In genomic region chr1:95834652-95835051, GRCm38 (mm10) we compare ENCODE assay signal across 20 mouse cellular contexts.
A peak's percentile ranks its signal among the peaks of the same experiment; 100 is the strongest.
DNase-seq lines count a peak whose midpoint lies in the region; TF ChIP-seq lines count a peak whose summit lies in the region.
"Had no signal": no experiment of that assay in that cellular context is flagged by ENCODE, and none has a peak within 500 bp of the region (broad histone marks: within the 10 kb centered on the region; RNA-seq: fewer than 3 reads in every experiment).

No protein-coding gene starts in this region.

- no peaks in the 10 kb centered on the region for H3K79me2 ChIP-seq in CH12.LX (replicated peaks; ENCODE audit: control insufficient read depth, extremely low read depth, insufficient read depth, poor library complexity, severe bottlenecking)
- no peaks in the 10 kb centered on the region for H3K79me2 ChIP-seq in MEL (ENCODE audit: control insufficient read depth, insufficient read depth, low read length, poor library complexity)

- no peak overlapping the region for H3K27ac ChIP-seq in layer of hippocampus, adult 2 months
- H3K27ac ChIP-seq in CH12.LX (ENCODE audit: insufficient read depth, low read depth) (no peak overlapping the region), MEL (ENCODE audit: control insufficient read depth, low read depth, low read length) (no peak overlapping the region)
- H3K27ac ChIP-seq in forebrain, embryonic 10.5 days = no peak overlapping the region

- 77% methylated on average over 1 of the region's 1 CpGs for WGBS in forebrain, embryonic 10.5 days

- in situ Hi-C loops in CH12.LX (cut with MboI; ENCODE audit: low pct_ligation_motif_present, low pct_unique_long_range_greater_than_20kb, low sequenced_read_pairs) = no loop called here

- no peak for TF ChIP-seq EP300 in CH12.LX (IDR thresholded peaks at IDR 0.05; ENCODE audit: low read length)
- TF ChIP-seq EP300 in MEL (IDR thresholded peaks at IDR 0.05; ENCODE audit: low read depth in 1 of 2, low read length in 2 of 2) = no peak

- no peak overlapping the region for H3K4me2 ChIP-seq in CH12.LX (ENCODE audit: insufficient read depth, low read depth, poor library complexity, severe bottlenecking)

- TF ChIP-seq RAD21 in CH12.LX (IDR thresholded peaks at IDR 0.05; ENCODE audit: low read depth, low read length) (peak; percentile 31), MEL (IDR thresholded peaks at IDR 0.05; ENCODE audit: low read depth, low read length) (peak; percentile 53)

- TF ChIP-seq POLR2A in CH12.LX (IDR thresholded peaks at IDR 0.05; ENCODE audit: low read depth, low read length) = no peak
- TF ChIP-seq POLR2A in MEL (IDR thresholded peaks at IDR 0.05; ENCODE audit: control insufficient read depth in 1 of 2, insufficient read depth in 1 of 2, low read depth in 1 of 2, low read length in 2 of 2, poor library complexity in 1 of 2) = no peak

- no peak overlapping the region for H3K4me3 ChIP-seq in layer of hippocampus, adult 2 months
- H3K4me3 ChIP-seq in CH12.LX (replicated peaks in 1 of 3; ENCODE audit: low read depth in 2 of 3, low read length in 2 of 3, poor library complexity in 1 of 3) (no peak overlapping the region), MEL (ENCODE audit: control insufficient read depth in 1 of 2, insufficient read depth in 1 of 2, low read depth in 2 of 2, low read length in 2 of 2) (no peak overlapping the region)
- H3K4me3 ChIP-seq in forebrain, embryonic 10.5 days = no peak overlapping the region

- H3K9me3 ChIP-seq in CH12.LX (replicated peaks; ENCODE audit: low read length) = no peaks in the 10 kb centered on the region
- H3K9me3 ChIP-seq in MEL (replicated peaks; ENCODE audit: insufficient read depth, low read length) = no peaks in the 10 kb centered on the region
- no peaks in the 10 kb centered on the region for H3K9me3 ChIP-seq in forebrain, embryonic 10.5 days
- H3K9me3 ChIP-seq: G1E had no signal

- H3K27me3 ChIP-seq in CH12.LX (replicated peaks) = no peaks in the 10 kb centered on the region
- H3K27me3 ChIP-seq in MEL (ENCODE audit: control insufficient read depth in 1 of 2, insufficient read depth in 2 of 2, low read length in 2 of 2) = no peaks in the 10 kb centered on the region
- no peaks in the 10 kb centered on the region for H3K27me3 ChIP-seq in forebrain, embryonic 10.5 days (ENCODE audit: poor library complexity, severe bottlenecking)
- H3K27me3 ChIP-seq: Patski had no signal

- H3K9ac ChIP-seq in CH12.LX (ENCODE audit: insufficient read depth, low read depth) = no peak overlapping the region
- no peak overlapping the region for H3K9ac ChIP-seq in MEL (ENCODE audit: control insufficient read depth, low read depth, low read length, poor library complexity, severe bottlenecking)

- TF ChIP-seq CTCF in layer of hippocampus, adult 2 months (conservative IDR thresholded peaks at IDR 0.05) = peak; percentile 53
- TF ChIP-seq CTCF in CH12.LX (conservative IDR thresholded peaks at IDR 0.05 in 1 of 2, IDR thresholded peaks at IDR 0.05 in 1 of 2; ENCODE audit: low read depth in 2 of 2, low read length in 2 of 2) (no peak), MEL (IDR thresholded peaks at IDR 0.05 in 2 of 3, conservative IDR thresholded peaks at IDR 0.05 in 1 of 3; ENCODE audit: control insufficient read depth in 1 of 3, insufficient read depth in 1 of 3, low read depth in 2 of 3, low read length in 3 of 3, poor library complexity in 1 of 3, severe bottlenecking in 1 of 3) (peak in 1 of 3 experiments; percentile 34; a peak in 2 of 6 replicates)

- H3K4me1 ChIP-seq in CH12.LX (ENCODE audit: control insufficient read depth in 1 of 2, insufficient read depth in 2 of 2) (no peaks in the 10 kb centered on the region), MEL (ENCODE audit: control insufficient read depth in 1 of 2, insufficient read depth in 2 of 2, low read length in 2 of 2) (no peaks in the 10 kb centered on the region)
- H3K4me1 ChIP-seq in forebrain, embryonic 10.5 days = no peaks in the 10 kb centered on the region

- H3K36me3 ChIP-seq in CH12.LX (replicated peaks in 1 of 2; ENCODE audit: control insufficient read depth in 1 of 2, insufficient read depth in 1 of 2, low read length in 1 of 2) (no peaks in the 10 kb centered on the region), MEL (ENCODE audit: control insufficient read depth in 1 of 2, insufficient read depth in 2 of 2, low read length in 2 of 2) (no peaks in the 10 kb centered on the region)
- H3K36me3 ChIP-seq in forebrain, embryonic 10.5 days (replicated peaks) = no peaks in the 10 kb centered on the region
- H3K36me3 ChIP-seq: G1E had no signal

- dilution Hi-C loops in CH12.LX (cut with MboI; ENCODE audit: extremely low pct_ligation_motif_present, extremely low pct_unique_long_range_greater_than_20kb, low sequenced_read_pairs) = no loop called here

- no peak for DNase-seq in layer of hippocampus, adult 2 months (ENCODE audit: low spot score in 2 of 2)
- no peak for DNase-seq in layer of hippocampus, adult 8-10 months (ENCODE audit: low spot score in 2 of 2)
- no peak for DNase-seq in CH12.LX (ENCODE audit: extremely low read depth)
- DNase-seq in MEL (ENCODE audit: low read depth, low spot score) = no peak
- no peak for DNase-seq in forebrain, embryonic 10.5 days (ENCODE audit: extremely low spot score, low spot score)
- DNase-seq in spleen, adult 18-20 months = no peak
- DNase-seq: adrenal gland, adult 2 months; adrenal gland, adult 8-10 months; adrenal gland, postnatal 10 days; adrenal gland, postnatal 14 days; adrenal gland, postnatal 25 days; adrenal gland, postnatal 36 days; B cell, adult 2 months; cerebellum, adult 11 months; cerebellum, adult 11-12 months; cerebellum, adult 18-20 months; cerebellum, adult 2 months; cerebellum, adult 8-10 months had no signal

TF ChIP-seq in CH12.LX, 34 proteins besides CTCF, POLR2A, EP300 and RAD21:
- TF ChIP-seq IRF4 (IDR thresholded peaks at IDR 0.05; ENCODE audit: low read depth, low read length) (no peak), CHD2 (IDR thresholded peaks at IDR 0.05; ENCODE audit: low read length) (no peak), ZC3H11A (IDR thresholded peaks at IDR 0.05; ENCODE audit: low read depth, low read length) (no peak), POLR2AphosphoS2 (IDR thresholded peaks at IDR 0.05; ENCODE audit: low read depth, low read length) (no peak), GABPA (IDR thresholded peaks at IDR 0.05; ENCODE audit: insufficient replicate concordance, low read depth, low read length) (no peak), UBTF (IDR thresholded peaks at IDR 0.05; ENCODE audit: low read depth, low read length) (no peak)

TF ChIP-seq in MEL, 35 proteins besides CTCF, POLR2A, EP300 and RAD21:
- peak; percentile 46 for TF ChIP-seq SMC3 (IDR thresholded peaks at IDR 0.05; ENCODE audit: low read depth, low read length)
- no peak for TF ChIP-seq USF2 (IDR thresholded peaks at IDR 0.05; ENCODE audit: borderline replicate concordance in 1 of 2, insufficient read depth in 1 of 2, low read depth in 1 of 2, low read length in 2 of 2)
- no peak for TF ChIP-seq MYC (IDR thresholded peaks at IDR 0.05; ENCODE audit: low read depth, low read length)
- TF ChIP-seq MXI1 (IDR thresholded peaks at IDR 0.05; ENCODE audit: low read depth, low read length) = no peak
- TF ChIP-seq E2F4 (IDR thresholded peaks at IDR 0.05; ENCODE audit: borderline replicate concordance, low read depth, low read length) = no peak
